Mouse (Mus musculus) midbrain, postnatal 0 days (tissue): ENCODE results near the gene Fam162a. TPM values are rescaled to one million over a fixed set of nuclear protein-coding genes. Genes with fewer than 3 reads are reported as not detected.

Experiments used
- ATAC-seq: fragments of 200-750 bp; cut with Nextera tagmentation; 2 replicates; pipeline ENCODE4 v1.8.0; 2017; ENCODE audit warnings: moderate number of reproducible peaks, mild to moderate bottlenecking, moderate TSS enrichment, moderate library complexity; ENCODE audit not compliant: low FRiP score
- DNase-seq: peaks from one replicate; pipeline ENCODE4 v3.0.0-alpha.2; 2015; ENCODE audit warnings: low spot score
- H3K27ac ChIP-seq: fragments of 300-500 bp; sonication (generic); 2 replicates; pipeline ENCODE4 v1.5.1; 2014; ENCODE audit warnings: low read depth, mild to moderate bottlenecking, low read length, mixed read lengths
- H3K27me3 ChIP-seq: fragments of 300-500 bp; sonication (generic); 2 replicates; pipeline ENCODE4 v1.6.1; 2014; ENCODE audit warnings: low read length, control low read depth, mixed read lengths; ENCODE audit not compliant: insufficient read depth
- H3K36me3 ChIP-seq: fragments of 300-500 bp; sonication (generic); 2 replicates; pipeline ENCODE4 v1.6.1; 2014; ENCODE audit warnings: low read length, control low read depth, mixed read lengths; ENCODE audit not compliant: insufficient read depth
- H3K4me1 ChIP-seq: fragments of 300-500 bp; sonication (generic); 2 replicates; pipeline ENCODE4 v1.6.1; 2014; ENCODE audit warnings: mild to moderate bottlenecking, control low read depth, antibody characterized with exemption, low read length, mixed read lengths; ENCODE audit not compliant: insufficient read depth
- H3K4me2 ChIP-seq: fragments of 300-500 bp; sonication (generic); 2 replicates; pipeline ENCODE4 v1.6.1; 2014; ENCODE audit warnings: low read depth, mild to moderate bottlenecking, low read length, mixed read lengths; ENCODE audit not compliant: poor library complexity, severe bottlenecking
- H3K4me3 ChIP-seq: fragments of 300-500 bp; sonication (generic); 2 replicates; pipeline ENCODE4 v1.5.1; 2014; ENCODE audit warnings: low read depth, mild to moderate bottlenecking, low read length, moderate library complexity
- H3K9ac ChIP-seq: fragments of 300-500 bp; sonication (generic); replicated peaks from 2 replicates; pipeline ENCODE4 v1.6.1; 2014; ENCODE audit warnings: mild to moderate bottlenecking, low read length, moderate library complexity, mixed read lengths; ENCODE audit not compliant: poor library complexity, severe bottlenecking
- H3K9me3 ChIP-seq: fragments of 300-500 bp; sonication (generic); 2 replicates; pipeline ENCODE4 v1.6.1; 2016; ENCODE audit warnings: low read length, control low read depth
- CTCF ChIP-seq: IDR thresholded peaks from 2 replicates; pipeline ENCODE4 v1.5.1; 2016; ENCODE audit warnings: antibody characterized with exemption, mild to moderate bottlenecking
- WGBS: fragments of 180-500 bp; shearing (Covaris S2); extraction: QIAGEN DNeasy Blood & Tissue Kit; methylation state at CpG from one replicate; pipeline ENCODE4 v1.1.7; 2014; 5-methylcytosine and 5-hydroxymethylcytosine counted together
- polyA plus RNA-seq: library from polyadenylated mRNA; unstranded; fragments of >200 nt; fragmentation: Nextera tagmentation; extraction: Ambion mirVana; gene quantifications from 2 replicates; pipeline ENCODE4 v1.2.1, GENCODE M21; 2015
- total RNA-seq: library from RNA; depleted of rRNA; stranded (reverse); fragments of >200 nt; gene quantifications from 2 replicates; pipeline ENCODE4 v1.2.3, GENCODE M21; 2014

Fam162a gene
- total and polyA plus RNA-seq, 2 experiments from 2014 or later = 9.2 to 117 TPM

- Histone ChIP-seq H3K9ac (no peak overlapping the region), H3K27ac (no peak overlapping the region), H3K27me3 (no peaks in the 10 kb centered on the region), H3K4me1 (no peaks in the 10 kb centered on the region), H3K4me3 (no peak overlapping the region), H3K9me3 (no peaks in the 10 kb centered on the region), H3K4me2 (no peak overlapping the region), H3K36me3 (no peaks in the 10 kb centered on the region; the same call in 1 of the 2 replicates)
- no peak for TF ChIP-seq CTCF
- DNase-seq = no peak
- no peak for ATAC-seq
- 91% methylated on average over 3 of the region's 3 CpGs for WGBS
Observed at GRCm38 (mm10) chr16:36094079-36094478, 22.7 kb upstream of the Fam162a start.

- H3K4me3 ChIP-seq = no peak overlapping the region
- H3K4me2 ChIP-seq = no peak overlapping the region
- WGBS = 89% methylated on average over 11 of the region's 11 CpGs
- H3K9ac ChIP-seq = no peak overlapping the region
- peaks cover 14% of the 10 kb centered on the region for H3K36me3 ChIP-seq
- H3K4me1 ChIP-seq = no peaks in the 10 kb centered on the region
- no peaks in the 10 kb centered on the region for H3K27me3 ChIP-seq
- H3K9me3 ChIP-seq = no peaks in the 10 kb centered on the region
- ATAC-seq (no peak), DNase-seq (no peak)
- no peak for TF ChIP-seq CTCF
- no peak overlapping the region for H3K27ac ChIP-seq
Observed at GRCm38 (mm10) chr16:36090785-36091509, 19.6 kb upstream of the Fam162a start.

GRCm38 (mm10) chr16:36089850-36090616 lies 18.6 kb upstream of the Fam162a start:
- no peak overlapping the region for H3K4me2 ChIP-seq
- no peak overlapping the region for H3K4me3 ChIP-seq
- no peaks in the 10 kb centered on the region for H3K4me1 ChIP-seq
- ATAC-seq = no peak
- H3K9me3 ChIP-seq = no peaks in the 10 kb centered on the region
- no peak overlapping the region for H3K27ac ChIP-seq
- H3K27me3 ChIP-seq = no peaks in the 10 kb centered on the region
- H3K36me3 ChIP-seq = peaks cover 14% of the 10 kb centered on the region
- TF ChIP-seq CTCF = peak; percentile 61
- 80% methylated on average over 8 of the region's 8 CpGs for WGBS
- H3K9ac ChIP-seq = no peak overlapping the region
- DNase-seq = peak; percentile 12

DNA sequence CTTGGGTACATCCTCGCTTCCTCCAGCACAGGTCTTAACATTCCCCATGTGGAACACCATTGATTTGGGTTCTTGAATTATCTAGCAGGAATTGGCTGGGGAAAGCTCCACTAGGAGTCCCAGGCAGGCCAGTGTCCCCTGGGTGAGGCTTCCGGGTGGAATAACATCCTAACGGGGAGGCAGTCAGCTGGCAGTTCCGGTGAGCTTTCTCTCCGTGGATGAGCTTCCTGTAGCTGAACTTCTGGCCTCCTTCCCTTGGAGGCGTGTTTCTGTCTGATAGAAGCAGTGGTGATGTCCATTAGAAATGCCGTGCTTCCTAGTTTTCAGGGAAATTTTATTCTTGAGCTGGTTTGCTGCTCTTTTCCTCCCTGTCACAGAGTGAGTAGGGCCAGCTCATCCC lies 17.7 kb upstream of the Fam162a start:
- DNase-seq (no peak), ATAC-seq (no peak)
- Histone ChIP-seq H3K4me1 (no peaks in the 10 kb centered on the region), H3K27me3 (no peaks in the 10 kb centered on the region), H3K27ac (no peak overlapping the region), H3K4me3 (no peak overlapping the region), H3K9ac (no peak overlapping the region), H3K36me3 (peaks cover 14% of the 10 kb centered on the region), H3K4me2 (no peak overlapping the region), H3K9me3 (no peaks in the 10 kb centered on the region)
- 88% methylated on average over 7 of the region's 7 CpGs for WGBS
- no peak for TF ChIP-seq CTCF

GRCm38 (mm10) chr16:36087846-36088245 lies 16.5 kb upstream of the Fam162a start:
- Histone ChIP-seq H3K9ac (no peak overlapping the region), H3K4me2 (no peak overlapping the region), H3K9me3 (no peaks in the 10 kb centered on the region), H3K36me3 (peaks cover 17% of the 10 kb centered on the region), H3K27me3 (no peaks in the 10 kb centered on the region), H3K4me1 (no peaks in the 10 kb centered on the region), H3K27ac (no peak overlapping the region), H3K4me3 (no peak overlapping the region)
- TF ChIP-seq CTCF = no peak
- 91% methylated on average over 4 of the region's 4 CpGs for WGBS
- no peak for DNase-seq
- ATAC-seq = no peak

- ATAC-seq (no peak), DNase-seq (no peak)
- no peak overlapping the region for H3K4me2 ChIP-seq
- H3K9me3 ChIP-seq = no peaks in the 10 kb centered on the region
- 97% methylated on average over 3 of the region's 3 CpGs for WGBS
- H3K4me1 ChIP-seq = no peaks in the 10 kb centered on the region
- no peak overlapping the region for H3K27ac ChIP-seq
- no peak for TF ChIP-seq CTCF
- no peak overlapping the region for H3K9ac ChIP-seq
- peaks cover 4% of the 10 kb centered on the region; the same call in 1 of the 2 replicates for H3K36me3 ChIP-seq
- no peak overlapping the region for H3K4me3 ChIP-seq
- no peaks in the 10 kb centered on the region for H3K27me3 ChIP-seq
Observed at GRCm38 (mm10) chr16:36079916-36080315, 8.5 kb upstream of the Fam162a start.
